Mouse (Mus musculus) liver, embryonic 14.5 days (tissue): ENCODE results near the gene Gsta2. TPM values are rescaled to one million over a fixed set of nuclear protein-coding genes. Genes with fewer than 3 reads are reported as not detected.
A peak's percentile ranks its signal among the peaks of the same experiment; 100 is the strongest.

Source experiments
- ATAC-seq: fragments of 200-750 bp; cut with Nextera tagmentation; 2 replicates; pipeline ENCODE4 v1.8.0; 2017; ENCODE audit warnings: moderate number of reproducible peaks, mild to moderate bottlenecking, moderate library complexity; ENCODE audit not compliant: insufficient read depth
- DNase-seq, 3 experiments: peaks; one replicate each; pipeline ENCODE4 v3.0.0-alpha.2; 2012 to 2013; ENCODE audit warnings: low read depth in 3 of 3, low spot score in 3 of 3
- H3K27ac ChIP-seq: fragments of 300-500 bp; sonication (generic); 2 replicates; pipeline ENCODE4 v1.5.1; 2014; ENCODE audit warnings: moderate library complexity, mild to moderate bottlenecking, control low read depth, inconsistent platforms
- H3K27me3 ChIP-seq: fragments of 300-500 bp; sonication (generic); 2 replicates; pipeline ENCODE4 v1.6.1; 2014; ENCODE audit warnings: mild to moderate bottlenecking, low read length, moderate library complexity; ENCODE audit not compliant: control insufficient read depth, insufficient read depth
- H3K36me3 ChIP-seq: fragments of 300-500 bp; sonication (generic); replicated peaks from 2 replicates; pipeline ENCODE4 v1.6.1; 2014; ENCODE audit warnings: low read depth; ENCODE audit not compliant: control insufficient read depth, insufficient read depth
- H3K4me1 ChIP-seq, 2 experiments: fragments of 200-500 bp in 1 of 2; fragments of 300-500 bp in 1 of 2; sonication (generic) in 1 of 2; replicated peaks; 2 replicates each; pipeline ENCODE4 v1.6.1; 2012 to 2014; ENCODE audit warnings: antibody characterized with exemption in 1 of 2, inconsistent platforms in 1 of 2, low read length in 1 of 2; ENCODE audit not compliant: control insufficient read depth in 2 of 2, insufficient read depth in 2 of 2
- H3K4me2 ChIP-seq: fragments of 300-500 bp; sonication (generic); 2 replicates; pipeline ENCODE4 v1.6.1; 2014; ENCODE audit warnings: low read depth, mild to moderate bottlenecking, control low read depth, moderate library complexity
- H3K4me3 ChIP-seq, 2 experiments: fragments of 200-500 bp in 1 of 2; fragments of 300-500 bp in 1 of 2; sonication (generic) in 1 of 2; 2 replicates each; pipeline ENCODE4 v1.5.1; 2012 to 2014; ENCODE audit warnings: low read depth in 2 of 2, low read length in 2 of 2, mild to moderate bottlenecking in 2 of 2, control low read depth in 1 of 2, inconsistent platforms in 1 of 2, moderate library complexity in 1 of 2; ENCODE audit not compliant: insufficient read depth in 1 of 2
- H3K9ac ChIP-seq: fragments of 300-500 bp; sonication (generic); replicated peaks from 2 replicates; pipeline ENCODE4 v1.6.1; 2014; ENCODE audit warnings: mild to moderate bottlenecking, control low read depth, moderate library complexity
- H3K9me3 ChIP-seq: fragments of 300-500 bp; sonication (generic); 2 replicates; pipeline ENCODE4 v1.6.1; 2016; ENCODE audit warnings: low read length, mixed read lengths; ENCODE audit not compliant: control insufficient read depth
- CTCF ChIP-seq: IDR thresholded peaks from 2 replicates; pipeline ENCODE4 v1.5.1; 2016; ENCODE audit warnings: antibody characterized with exemption, low read depth, control low read depth
- EP300 ChIP-seq: IDR thresholded peaks from 2 replicates; pipeline ENCODE4 v1.6.1; 2016; ENCODE audit warnings: antibody characterized with exemption, low read depth
- whole genome bisulfite sequencing: fragments of 180-500 bp; shearing (Covaris S2); extraction: QIAGEN DNeasy Blood & Tissue Kit; methylation state at CpG from one replicate; pipeline ENCODE4 v1.1.7; 2014; ENCODE audit not compliant: insufficient replicate concordance; 5-methylcytosine and 5-hydroxymethylcytosine counted together
- polyA plus RNA-seq, 2 experiments: library from polyadenylated mRNA; depleted of rRNA in 1 of 2; stranded (reverse) in 1 of 2; unstranded in 1 of 2; fragments of >200 nt; fragmentation: Nextera tagmentation in 1 of 2; extraction: Ambion mirVana in 1 of 2; gene quantifications; 2 replicates each; pipeline versions ENCODE4 v1.2.1 to v1.2.3; 2012 to 2014

Gene Gsta2
- polyA plus RNA-seq, 2 experiments, result 0.07 to 0.29 TPM

DNA sequence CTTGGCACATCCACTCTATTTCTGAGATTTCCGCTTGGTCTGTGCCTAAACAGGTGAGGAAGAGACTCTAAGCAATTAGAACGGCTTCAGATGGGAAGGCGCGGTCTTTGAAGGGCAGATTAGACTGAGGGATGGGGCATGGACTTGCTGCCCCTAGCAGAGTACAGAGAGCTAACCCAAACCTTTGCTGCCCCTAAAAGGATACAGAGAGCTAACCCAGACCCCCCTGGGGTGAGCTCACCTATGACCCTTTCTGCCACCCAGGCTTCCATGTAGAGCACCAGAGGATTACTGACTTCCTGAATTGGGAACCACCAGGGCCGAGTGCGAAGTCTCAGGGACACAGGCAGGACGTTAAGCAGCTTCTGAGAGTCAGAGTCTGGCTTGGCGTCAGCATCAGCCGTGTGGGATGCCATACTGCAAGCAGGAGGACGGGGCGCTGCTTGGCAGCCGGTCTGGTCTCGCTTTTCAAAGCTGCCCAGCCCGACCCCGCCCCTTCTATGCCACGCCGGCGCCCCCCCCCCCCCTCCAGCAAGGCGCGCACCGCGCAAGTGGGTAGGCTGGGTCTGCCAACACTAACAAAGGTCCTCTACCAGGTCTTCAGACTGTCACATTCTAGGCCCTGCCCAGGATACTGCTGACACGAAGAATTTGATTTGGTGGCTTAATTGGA is 22.7 kb upstream of the Gsta2 start, which contains the start of gene Ooep:
TSS of gene Ooep (minus strand) at position 613 of the 673 bp plus-strand sequence.
- DNase-seq (no peak), ATAC-seq (no peak)
- no peak within 1 kb of the TSS for H3K9ac ChIP-seq
- H3K4me1 ChIP-seq, result no peaks in the 10 kb centered on the region
- no peaks in the 10 kb centered on the region for H3K36me3 ChIP-seq
- H3K4me2 ChIP-seq, result 0 out of 2 replicates have a peak within 1 kb of the TSS, but pooled peaks have one; percentile 11
- H3K4me3 ChIP-seq, result no peak within 1 kb of the TSS
- peaks cover 2% of the 10 kb centered on the region; the same call in 1 of the 2 replicates for H3K27me3 ChIP-seq
- no peak within 1 kb of the TSS for H3K27ac ChIP-seq
- 7% methylated on average over 22 of the region's 23 CpGs for WGBS
- H3K9me3 ChIP-seq, result no peaks in the 10 kb centered on the region
- no peak for TF ChIP-seq CTCF
- no peak for TF ChIP-seq EP300

DNA sequence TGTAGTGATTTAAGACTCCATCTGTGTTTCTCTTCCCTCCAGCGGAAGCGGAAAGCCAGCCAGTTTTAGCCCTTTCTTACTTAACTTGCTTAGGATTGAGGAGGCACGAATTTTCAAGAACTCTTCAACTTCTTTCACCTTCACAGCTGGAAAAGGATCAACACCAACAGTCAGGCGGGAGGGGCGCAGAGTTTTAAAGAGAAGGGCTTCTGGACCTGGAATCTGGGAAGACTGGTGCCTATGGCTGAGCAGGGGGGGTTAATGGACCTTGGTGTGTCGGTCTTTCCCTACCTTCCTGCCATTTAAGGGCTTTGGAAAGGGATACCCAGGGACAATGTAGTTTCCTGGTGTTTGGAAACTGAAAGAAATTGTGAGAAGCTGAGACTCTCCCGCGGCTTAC is 22.0 kb upstream of the Gsta2 start:
- no peaks in the 10 kb centered on the region for H3K4me1 ChIP-seq
- no peak overlapping the region for H3K9ac ChIP-seq
- H3K9me3 ChIP-seq, result no peaks in the 10 kb centered on the region
- no peak overlapping the region for H3K27ac ChIP-seq
- WGBS, result 39% methylated on average over 8 of the region's 8 CpGs
- H3K27me3 ChIP-seq, result peaks cover 2% of the 10 kb centered on the region; the same call in 1 of the 2 replicates
- H3K4me2 ChIP-seq, result no peak overlapping the region
- H3K4me3 ChIP-seq, result no peak overlapping the region
- H3K36me3 ChIP-seq, result no peaks in the 10 kb centered on the region
- no peak for TF ChIP-seq CTCF
- no peak for TF ChIP-seq EP300
- no peak for DNase-seq
- no peak for ATAC-seq

DNA sequence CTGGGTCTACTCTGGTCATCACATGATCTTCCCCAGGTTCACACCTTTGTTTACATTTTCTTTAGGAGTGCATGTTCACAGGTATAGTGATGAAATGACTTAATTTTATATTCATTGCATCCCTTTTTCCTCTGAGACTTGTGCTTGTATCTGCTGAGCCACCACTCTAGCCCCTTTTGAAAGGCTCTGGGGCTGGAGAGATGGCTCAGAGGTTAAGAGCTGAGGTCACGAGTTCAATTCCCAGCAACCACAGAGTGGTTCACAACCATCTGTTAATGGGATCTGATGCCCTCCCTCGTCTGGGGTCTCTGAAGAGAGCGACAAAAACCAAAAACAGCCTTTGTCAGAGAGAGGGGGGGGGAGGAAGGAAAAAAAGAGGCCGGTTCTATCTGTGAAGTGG is 19.9 kb upstream of the Gsta2 start:
- H3K9ac ChIP-seq, result no peak overlapping the region
- no peak overlapping the region for H3K4me3 ChIP-seq
- no peak for TF ChIP-seq EP300
- TF ChIP-seq CTCF, result no peak
- no peak for DNase-seq
- no peak overlapping the region for H3K4me2 ChIP-seq
- H3K9me3 ChIP-seq, result no peaks in the 10 kb centered on the region
- H3K36me3 ChIP-seq, result no peaks in the 10 kb centered on the region
- WGBS, result 55% methylated on average over 4 of the region's 4 CpGs
- no peaks in the 10 kb centered on the region for H3K4me1 ChIP-seq
- no peak for ATAC-seq
- peaks cover 2% of the 10 kb centered on the region; the same call in 1 of the 2 replicates for H3K27me3 ChIP-seq
- H3K27ac ChIP-seq, result no peak overlapping the region

DNA sequence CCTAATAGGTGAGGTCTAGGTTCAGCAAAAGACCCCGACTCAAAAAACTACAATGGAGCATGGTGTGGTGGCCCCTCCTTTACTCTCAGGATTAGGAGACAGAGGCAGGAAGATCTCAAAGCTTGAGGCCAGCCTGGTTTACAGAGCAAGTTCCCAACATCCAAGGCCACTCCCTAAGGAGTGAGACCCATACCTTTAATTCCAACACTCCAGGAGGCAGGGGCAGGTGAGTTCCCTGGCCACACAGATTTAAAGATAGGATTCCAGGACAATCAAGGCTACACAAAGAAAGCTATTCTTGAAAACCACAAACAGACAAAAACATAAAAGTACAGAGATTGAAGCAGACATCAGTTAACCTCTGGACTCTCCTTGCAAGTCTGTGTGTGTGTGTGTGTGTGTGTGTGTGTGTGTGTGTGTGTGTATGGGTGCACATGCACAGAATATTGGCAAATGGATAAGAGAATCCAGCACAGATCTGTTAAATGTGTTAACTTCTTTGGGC is 19.3 kb upstream of the Gsta2 start:
- Histone ChIP-seq H3K4me2 (no peak overlapping the region), H3K27ac (no peak overlapping the region), H3K27me3 (peaks cover 2% of the 10 kb centered on the region; the same call in 1 of the 2 replicates), H3K9ac (no peak overlapping the region), H3K9me3 (no peaks in the 10 kb centered on the region), H3K4me1 (no peaks in the 10 kb centered on the region), H3K4me3 (no peak overlapping the region), H3K36me3 (no peaks in the 10 kb centered on the region)
- TF ChIP-seq EP300 (no peak), CTCF (no peak)
- ATAC-seq (no peak), DNase-seq (no peak)
- 41% methylated on average over 1 of the region's 1 CpGs for WGBS

DNA sequence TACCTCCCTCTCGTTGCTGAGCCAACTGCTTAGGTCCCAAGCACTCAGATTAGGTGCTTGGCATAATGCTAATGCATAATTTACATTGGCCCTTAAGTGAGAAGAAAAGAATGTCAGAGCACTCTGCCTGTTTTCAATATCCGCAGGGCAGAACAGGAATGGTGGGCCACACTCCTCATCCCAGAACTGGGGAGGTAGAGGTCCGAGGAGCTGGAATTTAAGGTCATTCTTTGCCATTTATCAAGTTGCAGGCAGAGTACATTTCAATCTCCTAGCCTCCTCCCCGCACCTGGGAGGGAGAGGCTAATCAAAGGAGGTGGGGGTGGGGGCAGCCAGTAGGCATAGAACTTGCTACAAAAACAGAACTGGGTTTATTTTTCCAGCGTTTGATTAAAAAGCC is 18.8 kb upstream of the Gsta2 start:
- H3K9me3 ChIP-seq, result no peaks in the 10 kb centered on the region
- WGBS, result 41% methylated on average over 5 of the region's 5 CpGs
- no peaks in the 10 kb centered on the region for H3K4me1 ChIP-seq
- DNase-seq (no peak), ATAC-seq (no peak)
- H3K36me3 ChIP-seq, result no peaks in the 10 kb centered on the region
- TF ChIP-seq EP300, result no peak
- no peak for TF ChIP-seq CTCF
- H3K4me2 ChIP-seq, result no peak overlapping the region
- H3K4me3 ChIP-seq, result no peak overlapping the region
- H3K27ac ChIP-seq, result no peak overlapping the region
- no peak overlapping the region for H3K9ac ChIP-seq
- peaks cover 2% of the 10 kb centered on the region; the same call in 1 of the 2 replicates for H3K27me3 ChIP-seq
